Mouse (Mus musculus): ENCODE measurements at regions not wholly inside any gene's neighbourhood (a gene's known extent, or its start where the extent isn't known, plus 50 kb on each side); places are given as distances from the start of the nearest gene placed in this dataset.

DNA sequence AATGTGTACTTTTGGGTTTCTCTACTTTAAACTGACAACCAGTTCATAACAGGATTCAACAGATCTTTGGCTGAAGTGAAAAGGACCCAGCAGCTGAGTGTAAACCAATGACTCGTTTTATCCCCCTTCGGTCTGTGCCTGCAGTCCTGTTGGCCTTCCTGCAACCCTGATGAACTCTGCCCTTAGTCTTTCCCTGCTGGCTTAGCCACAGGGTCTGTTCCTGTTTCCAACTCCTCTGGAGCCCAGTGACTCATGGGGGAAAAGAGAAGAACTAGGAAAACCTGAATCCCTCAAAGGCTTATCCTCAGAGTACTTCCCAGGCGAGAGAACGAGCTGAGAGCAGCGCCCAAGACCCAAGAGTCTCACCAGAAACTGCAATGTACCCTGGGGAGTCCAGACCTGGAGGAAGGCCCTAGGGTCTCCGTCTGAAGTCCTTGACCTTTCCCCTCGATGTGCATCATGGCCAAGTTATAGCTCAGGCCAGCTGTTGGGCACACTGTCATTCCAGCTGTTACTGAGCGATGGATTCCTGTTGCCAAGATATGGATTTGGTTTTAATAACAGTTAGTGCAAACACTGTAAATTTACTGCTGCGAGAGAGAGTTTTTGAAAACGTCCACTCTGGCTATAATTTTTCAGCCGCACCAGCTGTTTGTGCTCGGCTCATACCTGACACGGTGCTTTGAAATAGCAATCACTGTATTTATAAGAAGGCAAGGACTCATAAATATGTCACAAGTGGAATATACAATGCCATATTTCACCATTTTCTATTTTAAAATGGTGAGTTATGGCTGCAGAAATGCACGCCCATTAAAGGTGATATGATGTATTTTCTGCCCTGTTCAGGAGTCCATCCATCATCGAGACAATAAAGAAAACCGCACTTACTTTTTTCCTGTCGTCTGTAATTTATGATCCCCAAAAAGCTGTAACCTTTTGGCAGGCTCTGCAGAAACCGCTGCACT, 63.3 kb upstream of the Zfp703 start:
- TF ChIP-seq EP300 (IDR thresholded peaks at IDR 0.05; ENCODE audit: insufficient read depth, low read depth, low read length) (no peak), POLR2A (IDR thresholded peaks at IDR 0.05; ENCODE audit: insufficient read depth, low read length) (no peak), CTCF (IDR thresholded peaks at IDR 0.05; ENCODE audit: low read depth, low read length) (no peak)
